Comparison of ENCODE assay signal across 21 mouse cellular contexts in the genomic region with DNA sequence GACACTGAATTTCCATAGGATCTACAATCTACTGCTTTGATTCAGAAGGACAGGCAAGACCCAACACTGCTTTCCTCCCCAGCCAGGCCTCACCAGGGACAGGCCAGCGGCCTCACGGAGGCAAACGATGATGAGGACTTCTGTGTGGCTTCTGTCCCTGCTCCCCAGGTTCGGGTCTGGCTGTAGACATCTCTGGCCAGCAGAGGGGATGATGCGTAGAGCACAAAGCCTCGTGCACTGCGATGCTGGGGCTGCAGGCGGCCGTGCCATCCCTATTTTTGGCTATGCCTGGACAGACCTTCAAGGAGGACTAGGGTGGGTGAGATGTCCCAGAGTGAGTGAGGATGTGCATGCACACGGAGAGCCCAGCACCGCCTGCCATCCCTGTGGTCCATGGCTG.
"Had no signal": no experiment of that assay in that cellular context is flagged by ENCODE, and none has a peak within 500 bp of the region (broad histone marks: within the 10 kb centered on the region; RNA-seq: fewer than 3 reads in every experiment).

No protein-coding gene starts in this region.

- H3K9me3 ChIP-seq: limb, embryonic 12.5 days; limb, embryonic 15.5 days; liver, embryonic 15.5 days; midbrain, embryonic 10.5 days; midbrain, embryonic 15.5 days; neural tube, embryonic 12.5 days; neural tube, embryonic 15.5 days had no signal

- DNase-seq: kidney, postnatal 25 days; layer of hippocampus, postnatal 36 days; left cerebral cortex, postnatal 4 days; lung, adult 2 months; lung, postnatal 14 days; lung, postnatal 4 days; right cerebral cortex, adult 18-20 months; right cerebral cortex, postnatal 4 days; thymus, adult 2 months; thymus, postnatal 14 days; thymus, postnatal 4 days had no signal

- H3K4me3 ChIP-seq: left cerebral cortex, adult 2 months; limb, embryonic 12.5 days; limb, embryonic 15.5 days; liver, embryonic 15.5 days; midbrain, embryonic 10.5 days; midbrain, embryonic 15.5 days; neural tube, embryonic 12.5 days; neural tube, embryonic 15.5 days had no signal

- H3K4me2 ChIP-seq: limb, embryonic 12.5 days; limb, embryonic 15.5 days; liver, embryonic 11.5 days; liver, embryonic 15.5 days; midbrain, embryonic 15.5 days; neural tube, embryonic 12.5 days; neural tube, embryonic 15.5 days had no signal

- H3K4me1 ChIP-seq: limb, embryonic 12.5 days; limb, embryonic 15.5 days; midbrain, embryonic 10.5 days; midbrain, embryonic 15.5 days; neural tube, embryonic 12.5 days; neural tube, embryonic 15.5 days had no signal

- H3K27ac ChIP-seq: left cerebral cortex, adult 2 months; limb, embryonic 12.5 days; limb, embryonic 15.5 days; liver, embryonic 15.5 days; midbrain, embryonic 10.5 days; midbrain, embryonic 15.5 days; neural tube, embryonic 12.5 days; neural tube, embryonic 15.5 days; stomach, postnatal 0 days had no signal

- ATAC-seq: midbrain, embryonic 15.5 days had no signal

- H3K9ac ChIP-seq: limb, embryonic 12.5 days; limb, embryonic 15.5 days; liver, embryonic 15.5 days; midbrain, embryonic 15.5 days; neural tube, embryonic 12.5 days; neural tube, embryonic 15.5 days had no signal

- H3K27me3 ChIP-seq: limb, embryonic 12.5 days; limb, embryonic 15.5 days; liver, embryonic 15.5 days; midbrain, embryonic 15.5 days; neural tube, embryonic 12.5 days; neural tube, embryonic 15.5 days had no signal
